Mouse (Mus musculus): ENCODE measurements around the gene Ucp2. TPM values are rescaled to one million over a fixed set of nuclear protein-coding genes. Genes with fewer than 3 reads are reported as not detected.

Gene Ucp2
- polyA plus RNA-seq, 1 experiment from 2014 or later, result 78.6 TPM

DNA sequence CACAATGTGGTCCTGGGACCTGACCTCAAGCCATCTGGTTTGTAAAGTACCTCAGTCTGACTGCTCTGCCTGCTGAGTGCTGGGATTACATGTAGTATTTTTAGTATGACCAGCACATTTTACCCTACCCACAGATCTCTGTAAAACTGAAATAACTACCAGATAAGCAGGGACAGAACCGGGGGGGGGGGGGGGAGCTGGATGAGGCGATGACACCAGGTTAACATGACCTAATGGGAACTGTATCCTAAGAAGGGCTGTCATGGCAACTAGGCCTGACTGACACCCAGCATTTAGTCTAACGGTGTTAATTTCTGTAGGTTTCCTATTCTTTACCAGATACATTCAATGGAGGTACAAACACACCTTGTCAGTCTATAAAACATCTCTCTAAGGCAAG lies 56.7 kb downstream of the Ucp2 start:
- Histone ChIP-seq H3K4me1 (replicated peaks) (peaks cover 6% of the 10 kb centered on the region; the same call in 1 of the 2 replicates), H3K36me3 (peaks cover 27% of the 10 kb centered on the region), H3K4me2 (no peak overlapping the region), H3K27me3 (no peaks in the 10 kb centered on the region), H3K27ac (no peak overlapping the region), H3K9me3 (no peaks in the 10 kb centered on the region), H3K9ac (no peak overlapping the region), H3K4me3 (no peak overlapping the region)
- no peak for ATAC-seq (ENCODE audit: low FRiP score)
- WGBS, result 90% methylated on average over 3 of the region's 3 CpGs

DNA sequence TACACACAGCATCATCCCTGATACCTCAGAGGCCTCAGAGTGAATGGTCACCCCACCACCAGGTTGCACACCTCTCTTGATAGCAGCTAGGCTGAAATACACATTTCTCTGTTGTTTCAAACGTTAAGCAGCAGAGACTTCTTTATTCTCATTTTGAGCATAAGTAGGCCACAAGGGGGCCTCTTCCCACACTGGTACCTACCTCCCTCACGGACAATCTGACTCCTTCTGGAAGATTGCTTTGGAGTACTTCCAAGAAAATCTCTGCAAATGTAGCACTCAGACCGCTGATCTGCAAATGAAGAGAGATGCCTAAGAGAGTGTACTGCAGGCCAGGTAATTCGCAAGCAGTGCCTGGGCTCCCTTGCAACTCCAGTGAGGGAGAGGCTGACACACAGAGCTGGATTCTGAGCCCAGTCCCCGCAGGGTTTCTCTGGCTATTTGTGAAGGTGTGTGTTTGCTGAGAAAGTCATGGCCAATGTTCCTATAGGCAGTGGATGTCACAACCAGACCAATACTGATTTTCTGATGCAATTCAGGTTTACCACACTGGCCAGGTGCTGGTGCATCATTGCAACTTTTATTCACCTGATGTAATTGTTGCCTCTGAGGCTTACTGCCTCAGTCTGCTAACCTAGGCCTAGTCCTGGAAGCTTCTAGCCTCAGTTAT lies 57.3 kb downstream of the Ucp2 start:
- 60% methylated on average over 5 of the region's 5 CpGs for WGBS

More for the DNA sequence above, 57.3 kb downstream of the Ucp2 start:
- no peak overlapping the region for H3K4me3 ChIP-seq
- ATAC-seq (ENCODE audit: low FRiP score), result no peak
- H3K9me3 ChIP-seq, result no peaks in the 10 kb centered on the region
- H3K27me3 ChIP-seq, result no peaks in the 10 kb centered on the region
- peaks cover 12% of the 10 kb centered on the region for H3K4me1 ChIP-seq (replicated peaks)
- peaks cover 27% of the 10 kb centered on the region for H3K36me3 ChIP-seq
- H3K27ac ChIP-seq, result no peak overlapping the region
- no peak overlapping the region for H3K4me2 ChIP-seq
- H3K9ac ChIP-seq, result no peak overlapping the region

Other genes starting within 250 kb of the Ucp2 start
- gene P4ha3, start 207.8 kb upstream of the Ucp2 start, polyA plus RNA-seq (2015; fragmentation: Nextera tagmentation; extraction: Ambion mirVana), result 5.9 and 6.4 TPM in 2 replicates
- 19.6 and 22.4 TPM in 2 replicates for gene C2cd3, start 121.1 kb upstream of the Ucp2 start, polyA plus RNA-seq (2015; fragmentation: Nextera tagmentation; extraction: Ambion mirVana)
- gene Ppme1, start 121.0 kb upstream of the Ucp2 start, polyA plus RNA-seq (2015; fragmentation: Nextera tagmentation; extraction: Ambion mirVana), result 139 and 141 TPM in 2 replicates
- not detected in 2 replicates for gene Ucp3, start 20.3 kb upstream of the Ucp2 start, polyA plus RNA-seq (2015; fragmentation: Nextera tagmentation; extraction: Ambion mirVana)
- gene Dnajb13, start 21.6 kb downstream of the Ucp2 start, polyA plus RNA-seq (2015; fragmentation: Nextera tagmentation; extraction: Ambion mirVana), result 4.4 and 8.5 TPM in 2 replicates
- 15.8 and 17.2 TPM in 2 replicates for gene Coa4, start 43.7 kb downstream of the Ucp2 start, polyA plus RNA-seq (2015; fragmentation: Nextera tagmentation; extraction: Ambion mirVana)
- gene Rab6a, start 114.1 kb downstream of the Ucp2 start, polyA plus RNA-seq (2015; fragmentation: Nextera tagmentation; extraction: Ambion mirVana), result 224 and 226 TPM in 2 replicates
- 81.8 and 91.8 TPM in 2 replicates for gene Mrpl48, start 115.0 kb downstream of the Ucp2 start, polyA plus RNA-seq (2015; fragmentation: Nextera tagmentation; extraction: Ambion mirVana)
- gene Plekhb1, start 169.1 kb downstream of the Ucp2 start, polyA plus RNA-seq (2015; fragmentation: Nextera tagmentation; extraction: Ambion mirVana), result 12.8 and 16.0 TPM in 2 replicates
- 93.8 and 105 TPM in 2 replicates for gene Fam168a, start 213.3 kb downstream of the Ucp2 start, polyA plus RNA-seq (2015; fragmentation: Nextera tagmentation; extraction: Ambion mirVana)

Measured in hindbrain, embryonic 13.5 days (tissue).